Mouse (Mus musculus) olfactory bulb, adult 2 months (tissue): ENCODE measurements around the gene Tm9sf3. TPM values are rescaled to one million over a fixed set of nuclear protein-coding genes. Genes with fewer than 3 reads are reported as not detected.
"Not testable (repeated sequence)": the region's sequence is repeated elsewhere in the genome, so short reads cannot be mapped to it uniquely, and the experiment has no call there.

Experiments used
- H3K27ac ChIP-seq: fragments of 200-500 bp; 2 replicates; pipeline ENCODE4 v1.5.1; 2012; ENCODE audit warnings: low read depth, low read length; ENCODE audit not compliant: insufficient read depth
- H3K4me1 ChIP-seq: fragments of 200-500 bp; 2 replicates; pipeline ENCODE4 v1.6.1; 2012; ENCODE audit warnings: low read length; ENCODE audit not compliant: control insufficient read depth, insufficient read depth
- H3K4me3 ChIP-seq: fragments of 200-500 bp; 2 replicates; pipeline ENCODE4 v1.5.1; 2012; ENCODE audit warnings: mild to moderate bottlenecking, low read depth, low read length, moderate library complexity; ENCODE audit not compliant: insufficient read depth
- CTCF ChIP-seq: fragments of 200-500 bp; IDR thresholded peaks from 2 replicates; pipeline ENCODE4 v1.5.1; 2012; ENCODE audit warnings: low read depth, mild to moderate bottlenecking, low read length, moderate library complexity; ENCODE audit not compliant: insufficient read depth
- POLR2A ChIP-seq: fragments of 200-500 bp; IDR thresholded peaks from 2 replicates; pipeline ENCODE4 v1.6.1; 2012; ENCODE audit warnings: mild to moderate bottlenecking, low read depth, low read length, moderate library complexity; ENCODE audit not compliant: insufficient read depth
- WGBS: fragments of 180-500 bp; shearing (Covaris S2); methylation state at CpG from one replicate; pipeline ENCODE4 v1.1.7; 2018; 5-methylcytosine and 5-hydroxymethylcytosine counted together
- polyA plus RNA-seq: library from polyadenylated mRNA; stranded (reverse); fragments of >200 nt; gene quantifications from 2 replicates; pipeline ENCODE4 v1.2.4, GENCODE M21; 2012; ENCODE audit warnings: low replicate concordance; ENCODE audit not compliant: missing spikeins, insufficient read depth, insufficient read length

Gene Tm9sf3
- polyA plus RNA-seq: 56.4 and 131 TPM in 2 replicates

- Histone ChIP-seq H3K4me1 (peaks cover 9% of the 10 kb centered on the region), H3K27ac (peak within 1 kb of the TSS; percentile 75), H3K4me3 (peak within 1 kb of the TSS; percentile 64)
- WGBS: under 1% methylated on average over 95 of the region's 98 CpGs
- TF ChIP-seq CTCF (no peak), POLR2A (peak; percentile 95)
These were observed at the start of gene Tm9sf3 for GRCm38 (mm10) chr19:41263630-41264295. Tm9sf3 (minus strand) TSS chr19:41263997.

- not testable (repeated sequence) for H3K4me3 ChIP-seq, H3K27ac ChIP-seq, H3K4me1 ChIP-seq
- WGBS: 89% methylated on average over 8 of the region's 8 CpGs
These were observed 48.8 kb upstream of the Tm9sf3 start for GRCm38 (mm10) chr19:41312587-41312986.

- WGBS: 90% methylated on average over 4 of the region's 4 CpGs
These were observed 48.2 kb upstream of the Tm9sf3 start for GRCm38 (mm10) chr19:41312027-41312426.

GRCm38 (mm10) chr19:41310971-41311703, 47.3 kb upstream of the Tm9sf3 start:
- no peak for TF ChIP-seq CTCF
- TF ChIP-seq POLR2A: peak; percentile 21; the same call in 1 of the 2 replicates
- H3K4me3 ChIP-seq: peak overlapping the region; percentile 30
- 17% methylated on average over 20 of the region's 20 CpGs for WGBS
- H3K4me1 ChIP-seq: no peaks in the 10 kb centered on the region
- H3K27ac ChIP-seq: no peak overlapping the region

More at GRCm38 (mm10) chr19:41312027-41312426, 48.2 kb upstream of the Tm9sf3 start:
- Histone ChIP-seq H3K4me1 (no peaks in the 10 kb centered on the region), H3K4me3 (no peak overlapping the region), H3K27ac (no peak overlapping the region)
- TF ChIP-seq POLR2A: no peak
- TF ChIP-seq CTCF: no peak

- TF ChIP-seq POLR2A: no peak
- no peak for TF ChIP-seq CTCF
- no peaks in the 10 kb centered on the region for H3K4me1 ChIP-seq
- no peak overlapping the region for H3K27ac ChIP-seq
- 77% methylated on average over 3 of the region's 3 CpGs for WGBS
- no peak overlapping the region for H3K4me3 ChIP-seq
These were observed 40.1 kb upstream of the Tm9sf3 start for GRCm38 (mm10) chr19:41303933-41304332.

- 85% methylated on average over 6 of the region's 6 CpGs for WGBS
- Histone ChIP-seq H3K4me1 (no peaks in the 10 kb centered on the region), H3K27ac (no peak overlapping the region), H3K4me3 (no peak overlapping the region)
- TF ChIP-seq CTCF (no peak), POLR2A (no peak)
These were observed 39.6 kb upstream of the Tm9sf3 start for GRCm38 (mm10) chr19:41303433-41303832.

GRCm38 (mm10) chr19:41301856-41302255, 38.1 kb upstream of the Tm9sf3 start:
- Histone ChIP-seq H3K4me1 (no peaks in the 10 kb centered on the region), H3K27ac (no peak overlapping the region), H3K4me3 (no peak overlapping the region)
- no peak for TF ChIP-seq CTCF
- no peak for TF ChIP-seq POLR2A
- 89% methylated on average over 6 of the region's 6 CpGs for WGBS

- H3K27ac ChIP-seq: no peak overlapping the region
- H3K4me1 ChIP-seq: no peaks in the 10 kb centered on the region
- no peak overlapping the region for H3K4me3 ChIP-seq
- no peak for TF ChIP-seq CTCF
- TF ChIP-seq POLR2A: no peak
- 55% methylated on average over 8 of the region's 8 CpGs for WGBS
These were observed 35.6 kb upstream of the Tm9sf3 start for GRCm38 (mm10) chr19:41299446-41299845.

GRCm38 (mm10) chr19:41290952-41291619, 27.3 kb upstream of the Tm9sf3 start:
- Histone ChIP-seq H3K27ac (no peak overlapping the region), H3K4me3 (no peak overlapping the region), H3K4me1 (no peaks in the 10 kb centered on the region)
- TF ChIP-seq CTCF (no peak), POLR2A (no peak)
- 76% methylated on average over 5 of the region's 5 CpGs for WGBS
